Mouse (Mus musculus) 3134 (cell line): ENCODE results near the gene Hist1h2aa.

Experiments
- DNase-seq: peaks from one replicate; pipeline ENCODE4 v3.0.0-alpha.2; 2011; ENCODE audit warnings: low spot score; ENCODE audit not compliant: insufficient read length; ENCODE audit errors: extremely low read depth

Gene Hist1h2aa

DNA sequence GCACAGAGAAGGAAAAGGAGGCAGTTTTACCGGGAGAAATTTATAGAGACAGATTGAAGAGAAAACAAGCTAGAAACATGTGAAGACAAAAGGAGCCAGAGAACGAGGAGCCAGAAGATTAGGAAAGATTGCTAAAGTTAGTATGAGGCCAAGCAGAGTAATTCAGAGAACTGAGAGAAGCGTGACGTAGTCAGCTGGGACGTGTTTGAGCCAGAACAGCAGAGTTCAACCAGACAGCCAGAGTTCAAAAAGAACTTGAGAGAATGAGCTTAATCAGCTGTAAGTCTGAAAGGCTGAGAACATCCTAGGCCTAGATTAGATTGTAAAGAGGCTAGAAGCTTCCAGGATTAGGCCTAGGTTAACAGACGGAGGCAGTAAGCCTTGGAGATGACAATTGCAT lies 6.0 kb downstream of the Hist1h2aa start:
- no peak for DNase-seq

DNA sequence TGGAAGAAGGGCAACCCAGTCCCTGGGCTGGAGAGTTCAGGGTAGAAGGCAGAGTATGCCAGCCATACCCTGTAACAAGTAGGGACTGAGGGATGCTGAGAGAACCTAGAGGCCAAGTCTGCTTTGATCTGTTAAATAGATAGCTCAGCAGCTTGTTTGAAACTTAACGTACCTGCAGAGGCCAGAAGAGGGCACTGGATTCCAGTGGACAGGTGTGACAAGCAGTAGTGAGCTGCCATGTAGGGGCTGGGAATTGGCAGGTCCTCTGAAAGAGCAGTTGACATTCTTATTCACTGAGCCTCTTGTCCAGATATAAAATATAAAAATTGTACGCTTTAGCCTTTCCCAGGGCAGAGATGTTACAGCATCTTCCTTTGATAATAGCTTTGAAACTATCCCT lies 8.6 kb downstream of the Hist1h2aa start:
- no peak for DNase-seq

DNA sequence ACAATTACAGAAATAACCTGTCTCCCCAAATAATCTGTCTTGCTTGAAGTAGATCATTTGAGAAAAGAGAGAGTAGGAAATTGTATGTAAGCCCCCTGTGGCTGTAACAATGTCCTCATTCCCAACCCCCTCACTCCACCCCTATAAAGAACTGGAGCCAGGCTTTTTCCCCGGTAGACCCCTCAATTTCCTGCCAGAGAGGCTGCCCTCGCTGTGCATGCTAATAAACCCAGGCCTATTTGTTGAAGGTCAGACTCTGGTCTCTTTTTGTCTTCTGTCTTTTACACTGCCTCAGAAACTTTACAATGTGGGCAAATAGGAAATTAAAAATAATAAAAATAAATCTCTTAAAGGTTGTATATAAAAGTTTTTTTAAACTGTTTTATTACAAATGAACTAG lies 12.0 kb downstream of the Hist1h2aa start:
- no peak for DNase-seq

DNA sequence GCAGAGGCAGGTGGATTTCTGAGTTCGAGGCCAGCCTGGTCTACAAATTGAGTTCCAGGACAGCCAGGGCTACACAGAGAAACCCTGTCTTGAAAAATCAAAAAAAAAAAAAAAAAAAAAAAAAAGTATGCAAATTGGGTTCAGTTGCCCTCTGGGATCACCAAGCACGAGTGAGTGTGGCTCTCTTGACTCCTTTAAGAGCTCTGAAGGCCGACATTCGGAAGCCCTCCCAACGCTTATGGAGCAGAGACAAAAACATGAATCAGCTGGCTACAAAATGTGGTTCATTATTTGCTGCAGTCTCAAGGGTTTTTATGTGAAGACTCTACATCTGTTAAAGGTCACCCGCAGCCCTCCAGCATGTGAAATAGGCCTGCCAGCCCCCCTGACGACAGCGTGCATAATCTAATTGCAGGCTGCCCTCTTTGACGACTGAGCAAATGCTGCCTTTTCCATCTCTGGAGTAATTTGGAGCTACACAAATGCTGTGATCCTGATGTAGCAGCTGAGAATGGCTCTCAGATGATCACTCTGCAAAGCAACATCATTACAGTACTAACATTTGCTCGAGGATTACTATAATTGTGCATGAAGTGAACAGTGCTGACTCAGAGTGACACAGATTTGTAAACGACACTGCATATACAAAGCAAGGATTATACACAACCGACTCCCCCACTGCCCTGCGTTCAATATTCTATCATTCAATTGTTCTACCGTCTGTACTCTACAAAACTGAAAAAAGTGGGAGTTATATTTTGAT lies 15.4 kb downstream of the Hist1h2aa start:
- no peak for DNase-seq

DNA sequence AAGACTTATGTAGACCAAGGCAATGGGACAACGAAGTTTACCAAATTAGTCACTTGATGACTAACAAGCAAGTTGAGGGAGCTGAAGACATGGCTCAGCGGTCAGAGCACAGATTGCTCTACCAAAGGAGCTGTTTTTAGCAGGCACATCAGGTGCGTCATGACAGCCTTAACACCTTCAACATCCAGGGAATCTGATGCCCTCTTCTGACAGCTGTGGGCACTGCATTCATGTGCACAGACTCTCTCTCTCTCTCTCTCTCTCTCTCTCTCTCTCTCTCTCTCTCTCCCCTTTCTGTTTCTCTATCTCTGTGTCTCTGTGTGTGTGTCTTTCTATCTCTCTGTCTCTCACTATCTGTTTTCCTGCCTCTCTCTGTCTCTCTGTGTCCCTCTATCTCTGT lies 16.7 kb downstream of the Hist1h2aa start:
- no peak for DNase-seq

DNA sequence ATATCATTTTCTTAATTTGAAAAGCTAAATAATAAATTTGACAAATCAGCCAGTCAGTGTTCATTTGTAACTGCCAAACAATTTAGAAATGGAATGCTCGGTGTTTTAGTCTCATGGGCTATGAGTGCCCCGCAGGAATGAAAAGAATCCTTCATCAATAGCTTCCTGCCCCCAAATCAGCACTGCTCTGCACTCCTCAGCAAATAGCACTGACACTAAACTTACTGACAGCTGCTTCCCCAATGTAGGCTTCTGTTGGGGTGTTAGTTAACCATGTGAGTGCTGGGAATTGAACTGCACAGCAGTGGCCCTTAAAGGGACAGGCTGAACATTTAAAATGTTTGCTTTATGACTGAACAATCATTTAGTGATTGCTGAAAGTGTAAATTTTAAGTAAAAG lies 25.5 kb downstream of the Hist1h2aa start:
- DNase-seq = no peak

DNA sequence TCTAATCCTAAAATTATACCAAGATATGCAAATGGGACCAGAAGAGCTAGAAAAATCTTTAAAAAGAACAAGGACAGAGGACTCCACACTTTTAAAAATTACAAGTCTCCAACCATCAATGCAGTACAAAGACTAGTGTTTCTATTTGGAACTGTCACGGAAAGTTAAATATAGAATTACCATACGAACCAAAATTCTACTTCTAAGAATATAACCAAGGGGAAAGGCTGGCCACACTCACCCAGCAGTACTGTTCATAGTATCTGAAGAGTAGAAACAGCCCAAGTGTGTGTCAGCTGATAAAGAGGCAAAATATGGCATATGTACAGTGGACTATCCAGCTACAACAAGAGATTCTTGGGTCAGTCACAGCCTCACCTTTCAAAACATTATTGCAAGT lies 30.6 kb downstream of the Hist1h2aa start:
- DNase-seq = no peak

DNA sequence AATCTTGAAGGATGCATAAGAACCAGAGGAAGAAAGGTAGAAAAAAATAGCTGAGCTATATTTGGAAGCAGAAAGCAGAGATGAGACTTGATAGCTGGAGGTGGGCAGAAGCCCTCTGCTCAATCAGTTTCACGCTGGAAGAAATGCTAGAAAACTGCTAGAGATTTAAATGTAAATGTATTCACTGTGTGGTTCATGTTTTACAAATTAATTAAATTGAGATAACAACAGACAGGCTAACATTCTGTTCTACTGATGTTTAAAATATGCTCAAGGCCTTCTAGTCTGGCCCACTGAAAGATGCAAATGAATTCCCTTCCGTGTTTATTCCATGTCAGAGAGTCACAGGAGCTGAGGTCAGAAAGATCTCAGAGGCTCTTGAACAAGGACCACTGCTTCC lies 37.6 kb downstream of the Hist1h2aa start:
- no peak for DNase-seq

DNA sequence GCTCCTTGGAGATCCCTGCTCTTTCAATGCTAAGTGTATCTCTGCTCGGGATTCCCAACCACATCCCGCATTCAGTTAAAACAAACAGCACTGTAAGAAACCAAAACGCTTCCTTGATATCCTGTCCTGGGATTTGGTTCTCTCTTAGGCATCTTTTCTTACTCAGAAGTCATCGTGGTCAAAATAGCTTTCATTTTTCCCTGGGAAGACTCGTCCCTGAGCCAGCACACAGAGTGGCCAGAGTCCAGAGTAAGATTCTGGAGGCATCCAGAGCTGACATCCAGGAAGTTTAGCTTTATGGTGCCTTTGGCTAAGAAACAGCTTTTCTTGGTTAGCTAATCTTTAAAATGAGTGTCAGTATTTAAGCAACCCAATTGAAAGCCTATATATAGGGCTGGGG lies 38.0 kb downstream of the Hist1h2aa start:
- DNase-seq = no peak
